Mouse (Mus musculus) layer of hippocampus, adult 9-10 months (tissue): Measurements from ENCODE around the gene Olfr106-ps.

ENCODE experiments used
- DNase-seq: peaks from one replicate; pipeline ENCODE4 v3.0.0; 2022; ENCODE audit warnings: low spot score

The Olfr106-ps gene

DNA sequence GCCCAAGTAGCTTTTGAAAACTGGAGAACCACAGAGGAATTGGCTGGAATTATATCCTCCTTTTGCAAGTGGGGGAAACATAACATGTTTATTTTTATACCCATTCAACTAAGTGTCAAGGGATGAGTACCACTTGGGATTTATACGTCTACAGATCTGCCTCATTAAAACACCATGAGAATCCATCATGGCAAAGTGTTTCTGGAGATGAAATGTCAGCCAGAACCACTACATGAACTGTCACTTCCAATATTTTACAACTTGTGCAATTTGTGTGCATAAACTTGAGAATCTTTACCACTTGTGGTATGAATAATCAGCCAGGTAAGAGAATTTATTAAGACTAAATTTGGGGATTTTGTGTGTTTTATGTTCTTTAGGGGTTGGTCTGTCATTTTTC lies at the start of gene Olfr106-ps:
Gene Olfr106-ps, plus strand, starts transcription at position 301 of the 400 bp plus-strand sequence.
- no peak for DNase-seq

- no peak for DNase-seq
These were observed 30.9 kb upstream of the Olfr106-ps start, which contains the start of gene Olfr104-ps for GRCm38 (mm10) chr17:37359282-37359681. Olfr104-ps (plus strand) TSS chr17:37359582.

DNA sequence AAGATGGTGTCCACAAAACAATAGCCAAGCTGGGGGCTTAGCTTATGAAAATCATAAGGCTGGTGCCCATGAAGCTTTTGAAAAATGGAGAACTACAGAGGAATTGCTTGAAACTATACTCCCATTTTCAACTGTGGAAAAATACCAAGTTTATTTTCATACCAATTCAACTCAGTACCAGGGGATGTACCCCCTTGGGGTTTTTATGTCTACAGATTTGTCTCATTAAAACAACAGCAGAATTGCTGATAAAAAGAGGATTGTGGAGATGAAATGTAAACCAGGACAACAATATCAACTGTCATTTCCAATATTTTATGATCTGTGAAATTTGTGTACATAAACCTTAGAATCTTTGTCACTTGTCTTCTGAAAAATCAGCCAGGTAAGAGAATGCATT lies 11.5 kb upstream of the Olfr106-ps start, which contains the start of gene Olfr105-ps:
Gene Olfr105-ps, plus strand, starts transcription at position 301 of the 400 bp plus-strand sequence.
- DNase-seq = no peak

- DNase-seq = no peak
These were observed 8.7 kb downstream of the Olfr106-ps start, which contains the start of gene Olfr107 for GRCm38 (mm10) chr17:37398926-37399325. Olfr107 (plus strand) TSS chr17:37399226.

DNA sequence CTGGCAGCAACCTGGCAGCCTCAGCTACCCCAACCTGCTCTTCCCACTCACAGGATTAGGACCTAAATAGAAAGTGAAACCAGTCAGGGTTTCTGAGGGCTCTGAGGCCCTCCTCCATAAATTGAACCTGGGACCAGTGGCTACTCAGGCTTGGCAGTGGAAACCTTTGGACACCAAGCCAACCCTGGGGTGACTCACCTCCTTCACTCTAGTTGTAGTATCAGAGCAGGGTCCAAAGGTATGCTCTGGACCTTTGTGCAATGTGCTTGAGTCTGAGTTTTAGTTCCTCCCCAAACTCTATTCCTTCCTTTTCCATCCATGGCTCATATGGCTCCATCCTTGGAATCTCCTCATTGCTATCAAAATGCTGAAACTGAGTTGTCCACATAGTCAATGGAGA lies 23.2 kb downstream of the Olfr106-ps start:
- no peak for DNase-seq

DNA sequence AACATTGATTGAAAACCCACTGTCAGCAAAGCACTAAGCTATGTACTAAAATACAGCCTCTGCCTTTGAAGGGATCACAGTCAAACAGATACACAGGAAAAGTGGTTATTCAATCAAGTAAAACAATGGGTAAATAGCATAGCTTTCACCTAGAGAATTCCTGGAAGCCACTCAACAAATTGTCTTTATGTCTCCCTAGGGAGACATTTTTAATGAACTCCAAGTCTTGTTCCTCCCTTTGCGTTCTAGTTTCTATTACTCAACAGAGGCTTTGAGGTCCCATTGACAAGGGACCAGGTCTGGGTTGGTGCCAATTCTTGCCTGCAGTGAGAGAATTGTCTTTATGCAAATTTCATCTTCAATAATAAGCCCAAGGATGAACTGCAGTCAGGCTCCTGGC lies 55.0 kb downstream of the Olfr106-ps start, which contains the start of gene Olfr108:
Gene Olfr108, plus strand, starts transcription at position 301 of the 400 bp plus-strand sequence.
- DNase-seq = no peak
